ENCODE assay signal across 21 mouse cellular contexts in genomic region chr10:79736706-79737105, GRCm38 (mm10). TPM values are rescaled to one million over a fixed set of nuclear protein-coding genes. Genes with fewer than 3 reads are reported as not detected.
"Had no signal": no experiment of that assay in that cellular context is flagged by ENCODE, and none has a peak within 500 bp of the region (broad histone marks: within the 10 kb centered on the region; RNA-seq: fewer than 3 reads in every experiment).

No protein-coding gene starts in this region.

- H3K4me1 ChIP-seq: midbrain, embryonic 15.5 days; neural tube, embryonic 12.5 days had no signal

- H3K27ac ChIP-seq: kidney, postnatal 0 days; limb, embryonic 12.5 days; limb, embryonic 15.5 days; liver, embryonic 14.5 days; macrophage; midbrain, embryonic 12.5 days; midbrain, embryonic 15.5 days; neural tube, embryonic 12.5 days; neural tube, embryonic 15.5 days had no signal

- DNase-seq: left cerebral cortex, postnatal 4 days; liver, postnatal 0 days; lung, embryonic 14.5 days; right cerebral cortex, adult 18-20 months; right cerebral cortex, postnatal 25 days; thymus, adult 18-20 months; thymus, postnatal 36 days had no signal

- H3K4me3 ChIP-seq: limb, embryonic 12.5 days; limb, embryonic 15.5 days; midbrain, embryonic 12.5 days; midbrain, embryonic 15.5 days; neural tube, embryonic 12.5 days; neural tube, embryonic 15.5 days had no signal

RNA-seq across cellular contexts. Expression of gene Fgf22, which starts 18.2 kb away (rescaled TPM):
- total RNA-seq: megakaryocyte, adult 5-6 weeks had no signal
- polyA plus RNA-seq: liver, embryonic 11.5 days; liver, embryonic 14.5 days; liver, postnatal 0 days; macrophage; small intestine, adult 2 months; spleen, adult 2 months had no signal

RNA-seq across cellular contexts. Expression of gene Hcn2, which starts 20.3 kb away (rescaled TPM):
- polyA plus RNA-seq: liver, embryonic 11.5 days; lung, embryonic 14.5 days; stomach, embryonic 16.5 days had no signal
